Mouse (Mus musculus) gastrocnemius, postnatal 10 days (tissue): ENCODE measurements at regions not wholly inside any gene's neighbourhood (a gene's known extent, or its start where the extent isn't known, plus 50 kb on each side); places are given as distances from the start of the nearest gene placed in this dataset.

Source experiments
- DNase-seq: peaks from one replicate; pipeline ENCODE4 v3.0.0; 2021; ENCODE audit warnings: mixed read lengths

DNA sequence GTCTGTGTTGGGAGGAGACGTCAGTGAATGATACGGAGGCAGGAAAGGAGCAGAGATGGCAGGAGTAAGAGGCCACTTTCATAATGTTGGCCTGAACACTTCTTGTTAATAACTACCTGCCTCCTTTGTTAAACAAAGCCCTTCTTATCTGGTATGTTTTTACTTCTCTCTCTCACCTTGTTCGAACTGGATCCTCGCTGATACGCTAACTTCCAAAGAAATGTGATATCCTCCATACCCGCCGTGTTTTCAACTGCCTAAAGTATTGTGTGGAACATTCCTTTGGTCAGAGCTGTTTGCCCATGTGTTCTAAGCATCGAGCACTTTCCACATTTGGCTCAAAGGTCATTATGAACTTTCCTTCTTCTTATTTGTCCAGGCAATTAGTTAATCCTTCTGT lies 887.8 kb upstream of the Lrrc6 start:
- no peak for DNase-seq

DNA sequence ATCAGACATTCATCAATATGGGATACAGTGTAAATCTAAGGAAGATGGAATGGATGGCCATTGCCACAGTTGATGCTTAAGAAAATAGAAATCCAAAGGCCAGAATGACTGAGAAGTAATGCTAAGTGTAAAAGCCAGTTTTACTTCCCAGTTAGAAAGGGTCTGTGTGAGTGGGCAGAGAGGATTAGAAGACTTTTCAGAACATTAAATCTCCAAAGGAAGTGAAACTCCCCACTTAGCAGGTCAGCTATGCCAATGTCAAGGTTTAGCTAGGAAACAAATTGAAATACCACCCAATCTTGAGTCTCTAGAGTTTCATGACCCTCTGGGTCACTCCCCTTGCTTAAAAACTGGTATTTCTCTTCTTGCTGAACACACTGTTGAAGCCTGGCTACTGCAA lies 886.2 kb upstream of the Lrrc6 start:
- no peak for DNase-seq

DNA sequence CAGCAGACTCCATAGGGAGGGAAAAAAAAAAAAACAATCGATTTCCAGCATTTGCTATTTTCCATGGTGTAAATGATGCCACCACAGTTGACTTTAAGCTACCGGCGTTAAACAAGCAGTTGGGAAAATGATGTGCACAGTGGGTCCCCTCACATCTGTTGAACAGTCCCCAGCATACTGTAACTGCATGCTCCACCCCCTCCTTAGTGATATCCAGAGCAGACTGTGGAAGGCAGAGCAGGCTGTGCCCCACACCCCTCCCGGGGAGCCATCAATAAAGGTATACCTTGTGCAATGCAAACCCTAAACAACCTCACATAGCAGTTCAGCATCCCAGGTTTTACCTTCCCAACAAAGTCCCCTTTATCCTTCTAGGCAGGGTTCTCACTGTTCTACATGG lies 872.9 kb upstream of the Lrrc6 start:
- no peak for DNase-seq

DNA sequence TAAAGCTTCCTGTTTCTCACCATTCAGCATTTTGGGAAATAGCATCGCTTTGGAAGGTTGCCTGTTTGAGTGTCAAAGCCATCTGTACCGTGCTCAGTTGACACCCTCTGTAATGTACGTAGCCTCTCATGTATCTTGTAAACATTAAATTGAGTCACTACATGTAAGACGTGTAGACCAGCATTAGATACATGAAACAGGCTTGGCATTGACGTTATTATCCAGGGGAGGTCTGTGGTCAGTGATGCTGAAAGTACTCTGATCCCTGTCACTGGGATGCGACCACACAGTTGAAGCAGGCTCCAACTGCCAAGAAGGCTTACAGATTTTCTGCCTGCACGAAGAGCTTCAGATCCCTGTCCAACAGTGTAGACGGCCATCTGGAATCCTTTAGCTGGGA lies 872.3 kb upstream of the Lrrc6 start:
- DNase-seq = no peak

DNA sequence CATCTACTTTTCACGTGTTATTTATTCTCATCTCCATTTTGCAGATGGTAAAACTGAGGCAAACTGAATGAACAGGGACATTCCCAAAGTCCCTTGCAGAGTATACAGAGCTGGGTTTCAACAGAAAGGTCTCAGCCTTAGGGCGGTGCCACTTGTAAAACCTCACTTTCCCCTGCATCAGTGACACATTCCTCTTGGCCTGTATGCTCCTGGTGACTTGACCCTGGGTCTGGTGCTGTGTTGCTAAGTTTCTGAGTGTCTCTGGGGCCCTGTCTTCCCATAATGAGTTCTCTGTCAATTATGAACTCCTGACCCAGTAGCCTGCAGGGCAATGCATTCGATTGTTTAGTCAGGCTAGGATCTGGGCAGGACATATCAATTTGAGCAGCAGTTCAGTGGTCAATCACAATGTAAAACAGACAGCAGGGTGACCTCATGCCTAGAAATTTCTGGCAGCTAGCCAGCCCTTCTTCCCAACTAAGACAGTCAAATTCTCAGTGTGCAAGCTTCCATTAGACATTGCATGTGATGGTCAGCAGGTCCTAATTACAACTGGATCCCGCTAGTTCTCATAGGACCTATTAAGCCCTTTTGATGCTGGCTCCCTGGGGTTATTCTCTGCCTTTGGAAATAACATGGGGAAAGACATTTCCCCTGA lies 863.5 kb upstream of the Lrrc6 start:
- peak; percentile 32 for DNase-seq

DNA sequence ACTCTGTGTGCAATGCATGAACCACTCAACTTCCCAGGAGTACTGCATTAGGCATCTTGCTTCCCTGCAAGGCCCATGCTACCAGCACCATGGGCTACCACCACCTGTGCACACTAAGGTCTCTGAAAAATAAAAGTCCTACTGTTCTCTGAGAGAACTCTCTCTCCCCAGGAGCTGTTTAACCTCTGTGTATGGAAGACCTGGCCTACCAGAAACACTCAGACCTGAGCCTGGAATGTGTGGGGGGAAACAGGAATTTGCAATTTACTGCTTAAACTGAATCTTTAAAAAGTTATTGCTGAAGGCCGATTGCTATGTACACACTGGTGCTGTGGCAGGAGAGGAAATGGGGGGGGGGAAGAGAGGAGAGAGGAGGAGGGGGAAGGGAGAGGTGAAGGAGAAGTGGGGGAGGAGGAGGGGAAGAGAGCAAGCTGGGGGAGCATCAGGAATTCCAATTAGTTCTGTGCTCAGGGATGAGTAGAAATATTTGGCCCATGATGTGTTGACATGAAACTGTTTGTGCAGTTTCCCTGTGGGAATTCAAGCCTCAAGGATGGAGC lies 860.4 kb upstream of the Lrrc6 start:
- DNase-seq = no peak

DNA sequence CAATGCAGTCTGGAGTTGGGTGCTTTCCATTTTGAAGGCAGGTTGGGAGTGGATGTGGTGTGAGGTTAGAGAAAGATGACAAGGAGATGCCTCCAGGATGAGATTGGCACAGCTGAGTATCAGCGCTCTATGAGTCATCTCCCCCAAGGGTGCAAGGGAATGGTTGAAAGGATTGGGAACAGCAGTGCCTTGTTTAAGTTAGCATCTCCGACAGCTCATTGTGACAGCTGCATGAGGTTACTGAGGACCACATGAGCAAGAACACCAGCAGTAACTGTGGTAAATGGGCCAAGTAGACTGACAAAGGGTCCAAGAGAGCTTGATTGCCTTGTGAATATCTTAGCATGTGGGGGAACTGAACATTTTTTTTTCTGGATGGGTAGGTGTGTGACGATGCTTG lies 857.2 kb upstream of the Lrrc6 start:
- no peak for DNase-seq

DNA sequence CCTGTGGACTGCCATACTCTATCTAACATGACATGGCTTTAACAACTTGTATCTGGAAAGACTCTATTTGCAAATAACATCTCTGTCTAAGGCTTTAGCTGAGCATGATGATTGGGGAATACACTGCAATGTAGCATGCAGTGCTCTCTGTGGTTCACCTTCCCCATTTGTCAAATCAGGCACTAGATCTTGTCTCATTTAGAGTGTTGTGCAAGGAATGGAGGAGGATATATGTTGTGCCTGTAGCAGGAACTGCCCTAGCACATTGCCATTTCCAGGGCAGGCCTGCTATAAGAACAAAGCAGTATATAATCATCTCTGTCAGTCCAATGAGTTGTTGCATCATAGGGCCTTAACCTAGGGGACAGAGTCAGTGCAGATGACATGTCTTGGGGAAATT lies 854.6 kb upstream of the Lrrc6 start:
- DNase-seq = no peak

DNA sequence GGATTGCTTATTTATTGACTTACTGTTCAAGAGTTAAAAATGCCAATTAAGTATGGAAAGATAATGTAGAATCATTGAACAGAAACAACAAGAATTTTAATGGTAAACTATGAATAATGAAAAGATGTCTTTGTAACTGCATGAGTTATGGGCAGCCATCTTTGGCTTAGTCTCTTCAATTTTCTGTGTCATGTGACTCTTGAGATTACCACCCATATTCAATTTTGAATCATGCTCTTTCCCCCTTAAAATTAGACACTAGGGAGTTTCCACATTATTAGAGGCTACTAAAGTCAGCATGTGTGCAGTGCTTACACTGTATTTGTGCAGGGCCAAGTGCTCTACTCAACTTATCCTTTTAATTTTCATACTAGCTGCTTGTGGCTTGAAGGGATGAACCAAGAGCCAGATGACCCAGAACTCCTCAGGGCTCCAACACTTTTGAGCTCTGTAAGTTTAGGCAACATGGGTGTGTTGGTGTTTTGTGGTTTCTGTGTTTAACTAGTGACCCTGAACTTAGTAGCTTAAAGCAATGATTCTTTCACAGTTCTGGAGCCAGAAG lies 854.0 kb upstream of the Lrrc6 start:
- DNase-seq = no peak

DNA sequence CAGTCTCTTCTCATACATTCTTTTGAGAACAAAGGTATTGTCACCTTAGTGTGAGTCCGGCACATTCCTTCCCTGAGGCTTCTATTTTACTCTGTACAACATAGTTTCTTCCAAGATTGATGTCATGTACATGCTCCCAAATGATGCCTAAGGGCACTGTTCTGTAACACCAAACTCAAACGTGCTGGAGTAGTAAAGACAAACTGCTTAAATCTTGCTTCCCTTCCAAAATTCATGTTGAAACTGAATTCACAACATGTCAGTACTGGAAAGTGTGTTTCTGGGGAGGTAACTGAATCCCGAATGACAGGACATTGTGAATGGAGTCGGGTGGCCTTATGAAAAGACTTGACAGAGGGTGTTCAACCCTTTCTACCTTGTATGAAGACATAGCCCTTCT lies 848.8 kb upstream of the Lrrc6 start:
- DNase-seq = no peak

DNA sequence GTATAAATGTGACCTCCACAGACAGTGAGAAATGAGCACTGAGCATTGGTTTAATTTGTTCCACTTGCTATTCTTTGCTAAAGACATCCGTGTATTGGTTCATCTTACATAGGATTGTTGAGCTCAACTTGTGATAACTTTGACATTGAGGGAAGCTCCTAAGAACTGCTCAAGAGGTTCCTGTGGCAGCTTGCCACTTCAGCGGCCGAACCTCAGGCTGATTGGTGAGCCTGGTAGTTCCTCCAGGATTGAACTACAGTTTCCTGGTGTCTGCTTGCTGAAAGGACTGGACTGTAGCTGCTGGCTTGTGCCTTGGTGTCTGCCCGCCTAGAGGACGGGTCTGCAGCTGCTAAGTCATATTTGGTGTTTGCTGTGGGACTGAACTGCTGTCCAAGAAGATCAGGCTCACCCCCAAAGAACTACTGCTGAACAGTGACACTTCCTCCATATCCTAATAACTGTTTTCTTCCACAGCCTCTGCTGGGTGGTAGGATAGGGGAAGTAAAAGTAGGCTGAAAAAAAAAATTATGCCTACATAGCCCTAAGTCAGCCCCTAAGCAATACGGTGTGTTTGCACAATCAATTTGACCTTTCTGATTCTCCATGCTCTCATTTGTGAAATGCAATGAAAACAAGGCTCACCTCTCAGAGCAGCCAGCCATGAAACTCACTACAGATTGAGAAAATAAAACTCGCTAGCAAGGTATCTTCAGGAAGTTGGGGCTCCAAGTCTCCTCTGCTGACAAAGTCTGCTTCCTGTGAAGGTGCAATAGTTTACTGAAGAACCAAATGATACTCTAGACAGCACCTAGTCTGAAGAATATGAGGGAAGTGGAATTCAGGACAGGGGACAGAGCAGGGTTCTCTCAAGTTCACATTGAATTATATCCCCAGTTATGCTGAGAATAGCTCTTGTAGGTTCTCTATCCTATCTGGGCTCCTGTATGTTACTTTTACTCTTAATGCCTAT lies 844.8 kb upstream of the Lrrc6 start:
- DNase-seq = peak; percentile 5

DNA sequence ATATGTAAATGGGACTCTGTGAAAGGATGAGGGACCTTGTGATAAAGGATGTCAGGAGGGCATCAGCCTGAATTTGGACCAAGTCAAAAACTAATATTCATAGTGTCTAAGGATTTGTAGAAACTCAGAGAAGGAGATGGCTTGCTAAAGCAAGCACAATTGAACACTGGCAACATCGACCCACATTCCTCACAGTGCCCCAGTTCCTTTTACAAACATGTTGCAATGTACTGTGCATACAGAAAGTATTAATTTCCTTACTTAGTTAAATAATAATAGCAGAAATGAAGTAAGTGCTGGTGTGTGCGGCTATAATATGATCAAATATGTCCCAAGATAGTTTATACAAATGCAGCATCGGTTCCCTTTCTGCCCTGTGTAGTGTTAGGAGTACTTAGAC lies 841.3 kb upstream of the Lrrc6 start:
- no peak for DNase-seq

DNA sequence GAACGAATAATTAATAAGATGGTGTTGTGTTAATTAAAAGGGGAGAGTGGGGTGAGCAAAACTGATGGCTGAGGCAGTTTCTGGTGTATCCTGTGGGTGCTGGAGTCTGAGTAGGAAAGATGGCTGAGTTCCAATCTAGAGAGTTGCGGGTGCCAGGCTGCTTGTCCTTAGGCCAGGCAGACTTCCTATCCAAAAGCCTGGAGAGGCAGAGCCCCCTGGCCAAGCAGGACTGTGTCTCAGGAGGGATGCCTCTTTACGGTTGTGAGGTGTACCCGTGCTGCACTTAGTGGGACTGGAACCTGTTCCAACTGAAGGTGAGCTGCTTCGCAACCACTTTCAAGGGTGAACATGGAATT lies 836.3 kb upstream of the Lrrc6 start:
- DNase-seq = no peak

DNA sequence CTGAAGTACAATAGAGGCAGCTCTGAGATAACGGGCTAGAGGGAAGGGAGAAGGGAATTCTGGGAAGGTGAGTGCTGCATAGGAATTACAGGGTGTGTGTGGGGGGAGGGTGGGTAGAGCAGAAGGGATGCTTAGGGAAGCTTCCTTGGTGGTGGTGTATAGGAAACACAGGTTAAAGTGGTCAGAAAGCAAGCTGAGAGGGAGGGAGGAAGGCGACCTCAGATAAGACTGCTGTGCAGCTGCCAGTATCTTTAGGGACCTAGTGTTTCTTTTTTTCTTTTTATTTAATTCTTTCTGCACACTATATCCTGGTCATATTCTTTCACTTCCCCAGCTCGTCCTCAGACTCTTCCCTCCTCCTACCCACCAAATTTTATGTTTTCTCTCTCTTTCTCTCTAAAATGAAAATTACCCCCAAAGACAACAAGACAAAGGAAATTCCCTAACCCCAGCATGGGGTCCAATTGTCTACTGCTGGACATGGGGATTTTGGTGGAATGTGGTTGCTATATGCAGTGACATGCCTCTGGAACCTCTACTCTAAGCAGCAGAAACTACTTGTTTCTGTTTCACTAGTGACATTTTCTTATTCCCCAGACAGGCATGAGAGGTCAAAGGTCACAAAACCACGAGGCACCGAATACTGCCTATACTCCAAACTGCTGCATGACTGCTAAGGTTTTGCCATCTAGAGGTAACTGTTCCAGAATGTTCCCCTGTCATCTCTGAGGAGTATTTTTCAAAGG lies 835.8 kb upstream of the Lrrc6 start:
- no peak for DNase-seq

DNA sequence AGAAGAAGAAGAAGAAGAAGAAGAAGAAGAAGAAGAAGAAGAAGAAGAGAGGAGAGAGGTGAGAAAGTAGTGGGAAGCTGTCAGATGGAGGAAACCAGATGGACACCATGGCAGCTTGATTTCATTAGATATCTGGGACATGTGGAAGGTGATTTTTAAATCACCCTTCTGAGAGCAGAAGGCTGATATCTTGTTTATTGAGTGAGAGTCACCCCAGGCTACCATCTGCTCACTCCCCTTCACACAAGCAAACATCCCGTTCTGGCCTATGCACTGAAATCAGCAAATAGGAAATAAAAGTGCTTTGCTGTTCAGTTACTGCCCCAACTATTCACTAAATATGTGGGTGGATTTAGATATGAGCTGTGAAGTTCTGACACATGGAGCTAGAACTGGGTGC lies 831.8 kb upstream of the Lrrc6 start:
- DNase-seq = no peak

DNA sequence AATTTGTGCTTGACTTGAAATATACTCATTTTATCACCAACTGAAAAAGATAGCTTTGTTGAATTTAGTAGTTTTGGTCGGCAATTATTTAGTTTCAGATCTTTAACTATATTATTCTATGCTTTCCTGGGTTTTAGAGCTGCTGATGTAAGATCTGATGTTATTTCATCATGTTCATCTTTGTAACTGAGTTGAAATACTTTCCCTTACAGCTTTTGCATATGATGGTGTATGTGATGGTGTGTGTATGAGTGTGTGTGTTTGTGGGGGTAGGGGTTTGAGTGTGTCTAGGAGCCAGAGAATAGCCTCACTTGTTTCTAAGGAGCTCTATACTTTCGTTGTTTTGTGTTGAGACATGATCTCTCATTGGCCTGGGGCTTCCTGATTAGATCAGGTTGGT lies 819.6 kb upstream of the Lrrc6 start:
- no peak for DNase-seq

DNA sequence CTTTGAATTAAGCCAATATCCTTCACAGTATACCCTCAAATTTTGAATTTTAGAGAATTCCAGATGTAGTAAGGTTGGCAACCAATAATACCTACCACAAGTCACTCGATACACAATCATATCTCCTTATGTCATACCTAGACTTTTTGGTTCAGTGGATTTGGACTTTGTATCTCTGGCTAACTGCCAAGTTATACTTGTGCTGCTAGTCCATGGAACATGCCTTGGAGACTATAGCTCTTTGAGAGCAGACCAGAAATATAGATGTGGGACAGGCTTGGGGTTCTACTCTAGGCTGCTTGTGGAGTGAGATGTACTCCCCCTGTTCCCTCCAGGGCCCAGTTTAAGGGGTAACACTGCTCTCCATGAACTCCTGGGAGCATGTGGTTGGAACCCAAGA lies 814.5 kb upstream of the Lrrc6 start:
- DNase-seq = no peak

DNA sequence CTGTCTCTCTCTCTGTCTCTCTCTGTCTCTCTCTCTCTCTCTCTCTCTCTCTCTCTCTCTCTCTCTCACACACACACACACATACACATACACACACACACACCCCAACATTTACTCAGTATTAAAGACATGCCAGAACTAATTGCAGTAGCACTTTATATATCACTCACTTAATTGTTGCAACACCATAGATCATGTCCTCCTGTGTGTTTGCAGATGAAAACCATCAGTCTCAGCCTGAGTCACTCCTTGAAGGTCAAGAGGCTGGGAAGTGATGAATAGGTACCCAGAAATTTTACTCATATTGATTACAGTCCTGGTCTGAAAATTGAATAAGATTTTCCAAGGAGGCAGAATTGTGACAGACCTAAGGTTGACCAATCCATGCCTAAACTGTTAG lies 812.9 kb upstream of the Lrrc6 start:
- DNase-seq = no peak

DNA sequence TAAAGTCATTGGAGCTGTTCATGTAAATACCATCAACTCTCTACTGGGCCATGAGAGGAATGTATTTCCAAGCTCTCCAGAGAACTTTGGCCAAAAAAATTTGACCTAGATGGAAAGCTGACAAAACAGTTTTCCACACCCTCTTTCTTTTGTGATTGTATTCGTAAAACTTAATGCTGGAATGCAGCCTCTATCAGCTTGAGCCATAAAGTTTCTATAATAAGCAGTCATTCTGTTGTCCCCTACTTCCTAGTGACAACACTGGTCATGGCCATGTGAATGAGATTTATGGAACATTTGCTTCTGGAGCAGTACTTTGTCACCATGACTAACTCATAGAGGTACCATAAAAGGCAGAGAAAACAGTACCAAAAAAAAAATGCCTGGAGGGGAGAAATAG lies 805.0 kb upstream of the Lrrc6 start:
- DNase-seq = no peak

DNA sequence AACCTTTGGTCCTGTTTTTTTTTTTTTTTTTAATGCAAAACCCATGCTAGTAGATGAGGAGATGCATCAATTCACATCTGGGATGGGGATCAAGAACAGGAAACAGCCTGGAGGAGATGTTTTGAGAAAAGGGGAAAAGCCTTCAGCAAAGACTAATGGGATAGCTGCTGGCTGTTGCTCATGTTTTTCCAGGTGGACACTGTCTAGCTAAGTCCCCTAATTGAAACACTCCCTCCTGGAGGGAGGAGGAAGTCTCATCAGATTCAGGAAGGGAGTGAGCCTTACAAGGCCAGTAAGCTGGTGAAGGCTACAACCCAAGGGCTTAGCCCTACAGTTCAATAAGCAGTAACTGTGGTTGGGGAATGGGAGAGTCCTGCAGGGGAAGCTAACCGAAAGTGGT lies 803.1 kb upstream of the Lrrc6 start:
- no peak for DNase-seq

DNA sequence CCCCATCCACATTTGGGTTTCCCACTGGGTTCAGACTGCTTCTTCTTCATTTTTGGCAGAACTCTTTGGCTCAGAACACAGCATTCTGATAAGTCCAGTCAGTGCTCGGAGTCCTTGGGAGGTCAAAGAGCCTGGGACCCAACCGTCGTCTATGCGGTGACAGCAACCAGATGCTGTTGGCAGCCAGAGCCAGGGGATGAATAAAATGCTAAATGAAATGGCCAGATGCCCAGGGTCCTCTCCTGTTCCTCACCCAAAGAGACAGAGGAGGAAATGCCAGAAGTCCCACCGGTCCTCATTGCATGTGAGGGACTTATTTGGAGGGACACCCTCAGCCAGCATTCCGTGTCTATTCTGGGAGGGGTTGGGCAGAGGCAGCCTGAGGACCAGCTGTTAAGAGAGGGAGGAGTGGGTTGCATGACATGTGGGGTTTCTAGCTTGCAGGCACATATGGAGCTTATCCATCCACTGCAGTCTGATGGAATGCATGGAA lies 801.2 kb upstream of the Lrrc6 start:
- DNase-seq = peak; percentile 31

DNA sequence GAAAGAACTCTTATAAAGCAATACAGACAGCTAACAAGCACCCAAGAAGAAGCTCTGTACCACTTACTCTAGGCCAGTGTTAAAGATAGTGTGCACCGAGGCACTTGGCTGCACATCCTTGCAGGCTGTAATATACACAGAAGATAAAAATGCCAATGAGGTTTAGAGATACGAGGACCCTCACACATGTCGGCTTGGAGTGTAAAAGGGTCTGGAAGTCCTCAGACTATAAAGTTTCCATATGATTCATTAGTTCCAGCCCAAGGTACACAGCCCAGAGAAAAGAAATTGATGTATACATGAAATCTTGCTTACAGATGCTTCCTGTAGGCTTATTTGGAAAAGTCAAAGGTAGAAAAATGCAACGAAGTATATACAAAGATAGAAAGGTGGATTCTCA lies 800.3 kb upstream of the Lrrc6 start:
- DNase-seq = no peak

DNA sequence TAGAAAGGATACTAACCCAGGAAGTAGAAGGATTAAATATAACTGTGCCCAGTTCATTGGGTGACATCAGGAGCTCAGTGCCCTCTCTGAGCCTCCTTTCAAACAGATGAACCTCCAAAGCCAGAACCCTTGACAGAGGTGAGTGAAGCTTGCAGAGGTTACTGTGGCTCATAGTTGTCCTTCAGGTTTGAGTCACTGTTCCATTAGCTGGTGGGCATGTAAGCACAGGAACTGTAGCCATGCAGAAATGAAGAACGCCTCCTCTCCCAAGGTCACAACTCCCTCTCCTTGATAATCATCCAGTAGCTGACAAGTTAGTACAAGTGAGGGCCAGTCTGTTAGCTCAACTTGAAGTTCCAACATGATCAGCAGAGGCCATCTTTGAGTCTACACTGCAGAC lies 794.1 kb upstream of the Lrrc6 start:
- no peak for DNase-seq
